Mouse (Mus musculus): Measurements from ENCODE around the gene Slc25a11. TPM values are rescaled to one million over a fixed set of nuclear protein-coding genes. Genes with fewer than 3 reads are reported as not detected.
A peak's percentile ranks its signal among the peaks of the same experiment; 100 is the strongest.

The Slc25a11 gene
- 184 and 191 TPM in 2 replicates for polyA plus RNA-seq (2012; rRNA removed)

GRCm38 (mm10) chr11:70646691-70647650 is at the start of gene Slc25a11, which contains the start of gene Rnf167:
TSS of gene Slc25a11 (minus strand) at chr11:70647479.
TSS of gene Rnf167 (plus strand) at chr11:70647235.
- peak; percentile 78 for TF ChIP-seq POLR2A (IDR thresholded peaks at IDR 0.05; ENCODE audit: borderline replicate concordance, insufficient read depth, low read length)
- no peak for TF ChIP-seq CTCF (IDR thresholded peaks at IDR 0.05; ENCODE audit: borderline replicate concordance, insufficient read depth, low read depth, low read length)
- H3K27me3 ChIP-seq (ENCODE audit: control insufficient read depth, insufficient read depth, low read length), result no peaks in the 10 kb centered on the region
- peaks cover 15% of the 10 kb centered on the region for H3K4me1 ChIP-seq (ENCODE audit: control insufficient read depth, insufficient read depth, low read length)
- peak; percentile 96 to 98 for DNase-seq
- peak within 1 kb of the TSS; percentile 96 for H3K27ac ChIP-seq (ENCODE audit: insufficient read depth, low read length)
- 1% methylated on average over 63 of the region's 63 CpGs for WGBS
- H3K4me3 ChIP-seq (replicated peaks; ENCODE audit: insufficient read depth, low read depth, low read length), result peak within 1 kb of the TSS; percentile 97

- Histone ChIP-seq H3K4me1 (ENCODE audit: control insufficient read depth, insufficient read depth, low read length) (peaks cover 6% of the 10 kb centered on the region; the same call in 1 of the 2 replicates), H3K4me3 (replicated peaks; ENCODE audit: insufficient read depth, low read depth, low read length) (no peak overlapping the region), H3K27ac (ENCODE audit: insufficient read depth, low read length) (no peak overlapping the region), H3K27me3 (ENCODE audit: control insufficient read depth, insufficient read depth, low read length) (no peaks in the 10 kb centered on the region)
- DNase-seq, result no peak
- TF ChIP-seq CTCF (IDR thresholded peaks at IDR 0.05; ENCODE audit: borderline replicate concordance, insufficient read depth, low read depth, low read length) (no peak), POLR2A (IDR thresholded peaks at IDR 0.05; ENCODE audit: borderline replicate concordance, insufficient read depth, low read length) (no peak)
- 62% methylated on average over 3 of the region's 3 CpGs for WGBS
These were observed 46.2 kb upstream of the Slc25a11 start for GRCm38 (mm10) chr11:70693504-70693903.

- TF ChIP-seq POLR2A (IDR thresholded peaks at IDR 0.05; ENCODE audit: borderline replicate concordance, insufficient read depth, low read length), result no peak
- TF ChIP-seq CTCF (IDR thresholded peaks at IDR 0.05; ENCODE audit: borderline replicate concordance, insufficient read depth, low read depth, low read length), result no peak
- WGBS, result 58% methylated on average over 4 of the region's 4 CpGs
- no peak overlapping the region for H3K4me3 ChIP-seq (replicated peaks; ENCODE audit: insufficient read depth, low read depth, low read length)
- H3K27ac ChIP-seq (ENCODE audit: insufficient read depth, low read length), result 0 out of 2 replicates have a peak overlapping the region, but pooled peaks have one; percentile 67
- H3K4me1 ChIP-seq (ENCODE audit: control insufficient read depth, insufficient read depth, low read length), result peaks cover 10% of the 10 kb centered on the region; the same call in 1 of the 2 replicates
- no peaks in the 10 kb centered on the region for H3K27me3 ChIP-seq (ENCODE audit: control insufficient read depth, insufficient read depth, low read length)
- no peak for DNase-seq
These were observed 42.3 kb upstream of the Slc25a11 start for GRCm38 (mm10) chr11:70689578-70689977.

- Histone ChIP-seq H3K27me3 (ENCODE audit: control insufficient read depth, insufficient read depth, low read length) (no peaks in the 10 kb centered on the region), H3K27ac (ENCODE audit: insufficient read depth, low read length) (peak overlapping the region; percentile 67), H3K4me1 (ENCODE audit: control insufficient read depth, insufficient read depth, low read length) (peaks cover 12% of the 10 kb centered on the region; the same call in 1 of the 2 replicates), H3K4me3 (replicated peaks; ENCODE audit: insufficient read depth, low read depth, low read length) (peak overlapping the region; percentile 76)
- no peak for DNase-seq
- 0% methylated on average over 8 of the region's 8 CpGs for WGBS
- TF ChIP-seq CTCF (IDR thresholded peaks at IDR 0.05; ENCODE audit: borderline replicate concordance, insufficient read depth, low read depth, low read length) (no peak), POLR2A (IDR thresholded peaks at IDR 0.05; ENCODE audit: borderline replicate concordance, insufficient read depth, low read length) (no peak)
These were observed 41.1 kb upstream of the Slc25a11 start for GRCm38 (mm10) chr11:70688372-70688771.

GRCm38 (mm10) chr11:70687601-70688199 is 40.4 kb upstream of the Slc25a11 start, which contains the start of gene Camta2:
TSS of gene Camta2 (minus strand) at chr11:70688105.
- peaks cover 12% of the 10 kb centered on the region; the same call in 1 of the 2 replicates for H3K4me1 ChIP-seq (ENCODE audit: control insufficient read depth, insufficient read depth, low read length)
- DNase-seq, result peak; percentile 87 to 94
- H3K4me3 ChIP-seq (replicated peaks; ENCODE audit: insufficient read depth, low read depth, low read length), result peak within 1 kb of the TSS; percentile 76
- TF ChIP-seq CTCF (IDR thresholded peaks at IDR 0.05; ENCODE audit: borderline replicate concordance, insufficient read depth, low read depth, low read length) (peak; percentile 29; the same call in 1 of the 2 replicates), POLR2A (IDR thresholded peaks at IDR 0.05; ENCODE audit: borderline replicate concordance, insufficient read depth, low read length) (peak; percentile 74)
- no peaks in the 10 kb centered on the region for H3K27me3 ChIP-seq (ENCODE audit: control insufficient read depth, insufficient read depth, low read length)
- peak within 1 kb of the TSS; percentile 67 for H3K27ac ChIP-seq (ENCODE audit: insufficient read depth, low read length)
- under 1% methylated on average over 55 of the region's 55 CpGs for WGBS

- H3K4me1 ChIP-seq (ENCODE audit: control insufficient read depth, insufficient read depth, low read length), result peaks cover 12% of the 10 kb centered on the region; the same call in 1 of the 2 replicates
- H3K27me3 ChIP-seq (ENCODE audit: control insufficient read depth, insufficient read depth, low read length), result no peaks in the 10 kb centered on the region
- TF ChIP-seq POLR2A (IDR thresholded peaks at IDR 0.05; ENCODE audit: borderline replicate concordance, insufficient read depth, low read length) (0 out of 2 replicates have a peak, but pooled peaks have one; percentile 12), CTCF (IDR thresholded peaks at IDR 0.05; ENCODE audit: borderline replicate concordance, insufficient read depth, low read depth, low read length) (no peak)
- WGBS, result under 1% methylated on average over 16 of the region's 16 CpGs
- peak overlapping the region; percentile 67 for H3K27ac ChIP-seq (ENCODE audit: insufficient read depth, low read length)
- H3K4me3 ChIP-seq (replicated peaks; ENCODE audit: insufficient read depth, low read depth, low read length), result peak overlapping the region; percentile 76
- peak; percentile 76 to 79 for DNase-seq
These were observed 39.8 kb upstream of the Slc25a11 start for GRCm38 (mm10) chr11:70686901-70687566.

GRCm38 (mm10) chr11:70683640-70684039 is 36.4 kb upstream of the Slc25a11 start:
- Histone ChIP-seq H3K27ac (ENCODE audit: insufficient read depth, low read length) (no peak overlapping the region), H3K4me1 (ENCODE audit: control insufficient read depth, insufficient read depth, low read length) (peaks cover 8% of the 10 kb centered on the region; the same call in 1 of the 2 replicates), H3K4me3 (replicated peaks; ENCODE audit: insufficient read depth, low read depth, low read length) (no peak overlapping the region), H3K27me3 (ENCODE audit: control insufficient read depth, insufficient read depth, low read length) (no peaks in the 10 kb centered on the region)
- DNase-seq, result no peak
- 90% methylated on average over 5 of the region's 5 CpGs for WGBS
- TF ChIP-seq CTCF (IDR thresholded peaks at IDR 0.05; ENCODE audit: borderline replicate concordance, insufficient read depth, low read depth, low read length), result no peak
- TF ChIP-seq POLR2A (IDR thresholded peaks at IDR 0.05; ENCODE audit: borderline replicate concordance, insufficient read depth, low read length), result no peak
